Mouse (Mus musculus) liver, postnatal 0 days (tissue): Measurements from ENCODE around the gene Gatad2a.

Experiments used
- CTCF ChIP-seq: sonication (generic); IDR thresholded peaks from 2 replicates; pipeline ENCODE4 v1.5.1; 2016; ENCODE audit warnings: antibody characterized with exemption, low read depth
- EP300 ChIP-seq: IDR thresholded peaks from 2 replicates; pipeline ENCODE4 v1.6.1; 2016; ENCODE audit warnings: antibody characterized with exemption, low read depth, mild to moderate bottlenecking

- TF ChIP-seq CTCF (no peak), EP300 (no peak)
Measured at GRCm38 (mm10) chr8:70043996-70044395, 47.8 kb upstream of the Gatad2a start.
